Mouse (Mus musculus) liver, postnatal 0 days (tissue): ENCODE results near the gene Clstn2.

Experiments used
- CTCF ChIP-seq: sonication (generic); IDR thresholded peaks from 2 replicates; pipeline ENCODE4 v1.5.1; 2016; ENCODE audit warnings: antibody characterized with exemption, low read depth
- EP300 ChIP-seq: IDR thresholded peaks from 2 replicates; pipeline ENCODE4 v1.6.1; 2016; ENCODE audit warnings: antibody characterized with exemption, low read depth, mild to moderate bottlenecking

DNA sequence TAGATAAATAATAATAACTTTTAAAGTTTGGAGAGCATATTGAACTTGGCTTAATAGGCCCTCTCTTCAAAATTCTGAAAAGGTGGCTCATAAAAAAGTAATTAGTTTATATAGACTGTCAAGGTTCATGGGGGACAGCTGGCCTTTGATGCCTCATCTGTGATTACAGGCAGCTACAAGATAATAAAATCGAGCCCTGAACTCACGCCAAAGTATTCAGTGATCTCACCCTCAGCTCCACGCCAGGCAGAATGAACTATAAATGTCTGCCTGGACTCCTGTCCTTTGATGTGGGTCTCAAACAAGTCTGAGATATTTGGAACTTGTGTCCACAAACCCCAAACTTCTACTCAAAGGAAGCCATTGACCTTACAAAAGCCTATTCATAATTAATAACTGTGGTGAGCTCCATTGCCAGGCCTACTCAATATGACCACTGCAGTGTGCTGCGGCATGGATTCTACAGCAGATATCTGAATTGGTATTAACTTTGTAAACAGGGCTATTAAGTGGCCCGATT is 244.8 kb downstream of the Clstn2 start:
- no peak for TF ChIP-seq CTCF
- TF ChIP-seq EP300, result no peak
